Mouse (Mus musculus) left cerebral cortex, adult 18-20 months (tissue): ENCODE data around the gene Myo1b. TPM values are rescaled to one million over a fixed set of nuclear protein-coding genes. Genes with fewer than 3 reads are reported as not detected.

ENCODE experiments used
- DNase-seq, 2 experiments: peaks; one replicate each; pipeline ENCODE4 v3.0.0; 2021 to 2022; ENCODE audit warnings: low spot score in 2 of 2, mixed read lengths in 1 of 2
- long read RNA-seq, 2 experiments: library from polyadenylated mRNA; stranded (forward); transcript quantifications; one replicate each; pipeline ENCODE4 v2.0.0; 2021
- total RNA-seq, 2 experiments: library from RNA; stranded (reverse); gene quantifications; 2 replicates each; pipeline ENCODE4 v1.2.3; 2021

Gene Myo1b
- total RNA-seq, result 10 to 100 TPM; 31.0 to 34.4 TPM
- long read RNA-seq, experiment 1, full-length matches to known transcripts, result 18 of 29 reads
- long read RNA-seq, experiment 1, partial matches to known transcripts, result 3 of 29 reads
- long read RNA-seq, experiment 1, other reads (novel, unspliced or antisense), result 8 of 29 reads
- long read RNA-seq, experiment 2, full-length matches to known transcripts, result 12 of 24 reads
- long read RNA-seq, experiment 2, partial matches to known transcripts, result 7 of 24 reads
- long read RNA-seq, experiment 2, other reads (novel, unspliced or antisense), result 5 of 24 reads

DNA sequence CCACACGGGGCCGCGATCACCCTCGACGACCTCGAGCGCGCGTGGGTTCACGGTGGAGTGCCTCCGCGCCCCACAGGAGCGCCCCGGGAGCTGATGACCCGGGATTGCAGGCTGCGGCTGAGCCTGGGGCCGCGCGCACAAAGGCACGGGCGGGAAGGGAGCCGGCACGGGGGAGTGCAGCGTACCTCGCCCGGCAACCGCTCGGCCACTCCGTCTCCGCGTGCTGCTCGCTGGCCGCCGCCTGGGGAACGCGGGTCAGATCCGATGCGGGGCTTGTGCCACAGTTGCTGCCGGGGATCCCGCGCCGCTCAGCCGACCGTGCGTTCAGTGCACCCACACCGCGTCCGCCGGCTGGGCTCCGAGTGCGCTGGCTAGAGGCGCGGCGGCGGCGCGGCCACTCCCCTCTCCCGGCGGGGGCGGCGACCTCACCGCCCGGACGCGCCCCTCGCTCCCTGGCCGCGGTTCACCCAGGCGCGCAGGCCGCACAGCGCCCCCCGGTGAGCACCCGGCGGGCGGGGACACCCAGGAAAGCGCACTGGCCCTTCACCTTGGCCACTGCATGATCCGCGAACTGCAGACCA, at the start of gene Myo1b:
Gene Myo1b (minus strand): TSS at position 496 of the 581 bp plus-strand sequence.
- peak; percentile 28 to 46 for DNase-seq

DNA sequence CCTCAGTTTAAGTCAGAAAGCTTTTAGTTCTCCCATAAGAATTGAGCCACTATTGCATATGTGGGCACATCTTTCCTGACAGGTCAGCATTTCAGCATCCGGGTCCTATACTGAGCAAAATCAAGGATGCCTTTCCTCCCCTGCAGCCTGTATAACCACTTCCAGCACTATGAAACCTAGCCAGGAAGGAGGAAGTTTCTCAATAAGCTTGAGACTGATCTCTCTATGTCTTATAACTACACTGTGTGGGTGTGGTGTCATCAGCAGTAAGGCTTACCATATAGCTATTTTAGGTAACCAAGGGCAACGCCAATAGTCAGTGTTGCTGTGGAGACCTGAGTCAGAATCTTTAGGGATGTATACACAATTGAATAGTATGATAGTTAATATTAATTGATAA, 48.8 kb upstream of the Myo1b start:
- no peak for DNase-seq

DNA sequence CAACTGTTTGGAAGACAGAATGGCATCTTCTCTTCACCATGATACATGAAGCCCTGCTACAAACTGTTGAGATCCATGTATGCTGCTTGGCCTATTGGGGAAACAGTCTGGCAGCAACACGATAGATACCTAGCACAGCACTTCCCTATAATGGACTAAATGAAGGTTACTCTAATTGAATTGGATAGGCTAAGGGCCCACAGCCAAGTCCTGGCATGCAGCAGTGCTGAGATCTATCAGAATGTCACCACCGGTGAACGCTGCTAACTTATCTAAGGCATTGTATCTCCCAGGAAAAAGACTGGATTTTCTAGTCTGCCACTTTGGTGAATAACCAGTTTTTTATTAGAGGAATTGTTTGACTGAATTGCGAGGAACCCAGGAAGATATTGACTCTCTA, 31.2 kb upstream of the Myo1b start:
- DNase-seq, result no peak

DNA sequence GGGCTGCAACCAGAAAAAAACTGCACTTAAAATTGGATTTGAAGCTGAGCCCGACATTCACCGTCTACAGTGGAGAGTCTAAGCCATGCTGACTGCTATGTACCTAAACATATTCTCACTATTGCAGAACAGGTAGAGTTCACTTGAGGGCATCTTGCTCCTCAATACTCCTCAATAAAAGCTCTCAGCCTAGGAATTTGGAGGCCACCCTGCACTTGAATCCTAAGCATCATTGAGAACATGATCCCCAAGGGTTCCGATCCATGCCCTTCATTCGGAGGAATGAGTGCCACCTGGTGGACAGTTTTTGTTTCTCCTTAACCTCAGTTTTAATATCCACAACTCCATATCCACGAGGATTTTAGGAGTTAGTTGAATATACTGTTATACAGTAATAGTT, 28.9 kb upstream of the Myo1b start:
- DNase-seq, result peak; percentile 22 to 64

DNA sequence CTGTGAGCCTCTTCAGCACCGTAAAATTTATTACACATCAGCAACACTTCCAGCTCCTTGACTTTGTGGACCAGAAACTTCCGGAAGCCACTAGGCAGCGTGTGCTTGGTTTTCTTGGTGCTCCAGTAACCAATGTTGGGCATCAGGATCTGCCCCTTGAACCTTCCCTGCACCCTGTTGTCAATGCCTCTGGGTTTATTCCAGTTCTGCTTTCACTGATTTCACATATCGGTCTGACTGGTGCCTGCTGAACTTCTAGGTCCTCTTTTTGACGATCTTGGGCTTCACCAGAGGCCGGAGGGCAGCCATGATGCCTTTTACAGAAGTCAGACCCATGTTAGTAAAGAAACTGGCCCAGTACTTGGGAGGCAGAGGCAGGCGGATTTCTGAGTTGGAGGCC, 22.5 kb upstream of the Myo1b start:
- no peak for DNase-seq

DNA sequence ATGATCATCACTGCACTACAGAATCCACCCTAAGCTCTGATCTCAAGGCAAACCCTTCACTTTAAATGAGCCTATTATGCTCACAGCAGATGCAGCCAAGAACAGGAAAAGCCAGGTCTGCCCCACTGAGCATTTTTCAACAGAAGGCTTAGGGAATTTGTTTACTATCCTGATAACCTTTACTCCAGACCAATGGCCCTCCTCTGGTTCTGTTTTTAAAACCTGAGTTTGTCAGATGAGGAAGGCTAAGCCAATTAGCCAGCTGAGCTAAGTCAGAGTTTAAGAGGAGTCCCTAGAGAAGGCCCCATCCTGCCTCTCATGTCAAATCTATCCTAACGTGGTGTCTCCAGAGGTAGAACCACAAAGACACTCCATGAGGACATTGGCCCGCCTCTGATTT, 19.1 kb upstream of the Myo1b start:
- no peak for DNase-seq

DNA sequence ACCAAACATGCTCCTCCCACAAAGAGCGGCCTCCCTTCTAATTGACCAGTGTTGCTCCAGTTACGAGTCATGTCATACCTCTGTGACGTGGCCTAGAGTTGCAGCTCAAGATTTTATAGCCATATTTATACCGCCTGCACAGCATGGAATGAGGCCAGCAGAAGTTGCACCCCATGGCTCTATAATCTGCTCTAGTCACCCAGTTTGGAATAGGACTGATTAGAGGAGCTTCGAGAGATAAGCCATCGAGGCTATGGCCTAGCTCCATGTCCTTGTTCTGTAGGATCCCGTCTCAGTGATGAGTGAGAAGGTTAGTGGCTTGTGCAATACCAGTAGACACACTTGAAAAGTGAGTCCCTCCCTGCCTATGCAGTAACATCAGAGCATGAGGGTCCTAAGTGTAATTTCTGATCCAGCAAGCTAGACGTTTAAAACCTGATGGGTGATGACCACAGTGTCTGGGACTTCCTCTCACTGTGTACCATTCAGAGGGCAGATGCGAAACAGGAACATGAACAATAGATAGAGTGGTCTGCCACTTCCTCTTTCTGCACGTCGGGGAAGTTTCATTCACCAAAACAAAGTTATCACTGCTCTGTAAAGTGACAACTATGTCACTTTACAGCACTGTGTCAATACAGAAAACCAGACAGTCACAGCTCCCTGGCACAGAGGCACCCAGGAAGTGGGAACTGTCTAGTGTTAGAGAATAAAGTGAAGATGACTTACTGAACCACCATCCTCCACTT, 18.5 kb upstream of the Myo1b start:
- DNase-seq, result no peak

DNA sequence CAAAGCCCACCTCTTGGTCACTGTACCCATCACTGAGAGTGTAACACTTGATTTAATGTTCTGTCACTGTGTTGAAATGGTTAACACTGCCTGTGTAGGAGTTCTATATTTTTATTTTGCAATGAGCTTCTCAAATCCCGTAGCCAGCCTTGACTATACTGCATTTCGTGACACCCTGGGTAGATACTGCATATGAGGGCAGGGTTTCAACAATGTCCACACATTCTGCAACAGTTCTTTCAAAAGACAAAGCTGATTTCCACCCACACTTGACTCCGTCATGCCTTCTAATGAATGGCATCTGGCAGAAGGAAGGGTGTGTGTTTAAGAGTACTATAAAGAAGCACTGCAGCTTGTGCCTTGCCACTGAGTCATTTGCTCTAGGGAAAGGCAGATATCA, 17.0 kb upstream of the Myo1b start:
- no peak for DNase-seq

DNA sequence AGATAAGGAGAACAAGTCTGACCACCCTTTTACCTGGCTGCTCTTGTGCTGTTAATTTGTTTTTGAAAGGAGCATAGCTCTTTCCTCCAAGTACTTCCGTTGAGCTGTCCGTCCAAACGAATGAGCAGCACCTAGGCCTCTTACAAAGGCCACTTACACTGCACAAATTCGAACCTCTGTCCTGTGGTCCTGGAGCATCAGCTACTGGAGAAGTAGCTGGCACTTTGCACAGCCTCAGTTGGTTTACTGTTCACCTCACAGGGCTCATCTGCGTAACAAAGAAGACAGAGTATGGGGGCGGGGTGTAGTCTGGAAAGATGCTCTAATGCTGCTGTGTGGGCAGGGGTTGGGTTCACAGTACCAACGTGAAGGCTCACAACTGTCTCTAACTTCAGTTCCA, 15.7 kb upstream of the Myo1b start:
- DNase-seq, result no peak

DNA sequence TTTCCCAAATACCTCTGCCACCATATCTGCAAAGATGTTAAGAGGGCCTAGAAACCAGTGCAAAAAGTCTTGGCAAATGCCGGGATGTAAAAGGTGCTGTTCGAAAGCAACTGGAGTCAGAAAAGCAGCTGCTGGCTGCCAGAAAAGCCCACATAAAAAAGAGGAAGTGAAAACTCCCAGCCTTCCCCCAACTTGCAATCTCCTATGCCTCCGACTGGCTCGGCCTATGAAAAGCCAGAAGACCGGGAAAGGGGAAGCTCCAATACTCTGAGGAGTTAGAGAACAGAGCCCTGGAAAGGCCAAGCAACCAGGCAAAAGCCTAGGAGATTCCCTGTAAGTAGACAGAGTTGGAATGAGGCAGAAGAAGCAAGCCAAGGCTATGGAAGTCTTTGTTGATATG, 14.7 kb upstream of the Myo1b start:
- no peak for DNase-seq

DNA sequence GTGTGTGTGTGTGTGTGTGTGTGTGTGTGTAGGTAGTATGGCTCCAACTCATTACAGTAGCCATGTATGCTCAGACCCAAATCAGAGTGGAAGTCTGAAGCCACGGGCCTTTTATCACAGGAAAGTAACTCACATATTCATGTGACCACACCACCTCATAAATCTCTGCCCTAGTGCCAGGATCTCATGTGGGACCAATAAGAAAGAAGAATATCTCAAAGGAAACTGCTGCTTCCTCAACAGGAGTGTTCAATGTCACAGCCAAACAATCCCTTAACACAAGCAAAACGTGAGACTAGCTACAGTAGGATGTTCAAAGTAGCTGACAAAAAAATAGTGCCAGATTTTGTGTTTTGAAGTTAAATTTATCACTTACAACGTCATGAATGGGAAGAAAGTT, 13.7 kb upstream of the Myo1b start:
- no peak for DNase-seq

DNA sequence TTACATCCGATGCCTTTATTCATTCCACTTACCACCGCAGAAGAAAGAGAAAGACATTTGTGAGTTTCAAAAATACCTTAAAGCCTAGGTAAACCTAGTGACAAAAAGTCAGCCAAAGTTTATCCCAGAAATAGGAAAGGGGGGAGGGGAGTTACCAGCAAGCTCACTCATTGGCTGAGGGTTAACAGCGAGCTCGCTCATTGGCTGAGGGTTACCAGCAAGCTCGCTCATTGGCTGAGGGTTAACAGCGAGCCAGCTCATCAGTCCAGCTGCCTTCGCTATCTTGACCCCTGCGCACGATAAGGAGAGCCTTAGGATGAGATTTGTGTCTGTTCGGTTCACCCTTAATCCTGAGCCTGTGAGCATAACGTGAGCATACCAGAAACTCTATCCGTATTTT, 6.9 kb upstream of the Myo1b start:
- no peak for DNase-seq

DNA sequence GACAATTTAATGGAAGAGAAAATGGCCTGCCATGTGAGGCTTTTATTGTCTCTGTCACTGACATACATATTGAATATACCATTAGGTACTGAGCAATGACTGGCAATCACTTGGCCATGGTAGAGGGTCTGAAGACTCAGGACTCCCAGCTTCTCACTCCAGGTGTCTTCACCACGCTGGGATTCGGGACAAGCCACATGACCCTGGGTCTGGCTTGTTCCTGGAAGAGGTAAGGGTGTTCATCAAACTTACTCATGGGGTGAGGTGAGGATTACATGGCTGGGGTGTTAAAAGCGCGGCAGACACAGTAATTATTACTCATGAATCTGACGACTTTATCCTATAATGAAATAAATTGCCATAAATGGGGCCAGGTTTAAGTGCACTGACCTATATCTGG, 405 bp upstream of the Myo1b start:
- no peak for DNase-seq

DNA sequence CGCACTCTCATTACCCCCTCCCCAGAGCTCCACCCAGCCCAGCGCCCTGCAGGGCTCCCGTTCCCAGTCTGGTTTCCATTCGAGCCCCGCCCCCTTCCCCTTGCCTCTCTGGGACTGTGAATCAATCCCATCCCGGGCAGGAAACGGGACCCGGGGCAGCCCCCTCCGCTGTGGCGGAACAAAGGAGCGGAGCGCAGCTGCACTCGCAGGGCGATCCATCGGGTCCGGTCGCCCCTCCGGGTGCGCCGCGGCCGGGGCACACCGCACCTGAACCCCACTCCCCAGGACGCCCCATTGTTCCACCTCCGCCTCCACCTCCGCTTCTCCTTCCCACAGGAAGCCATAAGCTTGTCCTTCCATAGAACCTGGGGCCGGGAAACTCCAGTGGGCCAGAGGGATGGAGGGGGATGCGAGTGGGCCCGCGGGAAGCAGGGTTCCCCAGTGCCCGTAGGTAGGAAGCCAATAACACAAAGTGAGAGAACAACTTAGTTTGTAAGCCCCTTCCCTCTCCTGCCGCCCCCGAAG, 758 bp downstream of the Myo1b start:
- DNase-seq, result peak; percentile 23 to 31

DNA sequence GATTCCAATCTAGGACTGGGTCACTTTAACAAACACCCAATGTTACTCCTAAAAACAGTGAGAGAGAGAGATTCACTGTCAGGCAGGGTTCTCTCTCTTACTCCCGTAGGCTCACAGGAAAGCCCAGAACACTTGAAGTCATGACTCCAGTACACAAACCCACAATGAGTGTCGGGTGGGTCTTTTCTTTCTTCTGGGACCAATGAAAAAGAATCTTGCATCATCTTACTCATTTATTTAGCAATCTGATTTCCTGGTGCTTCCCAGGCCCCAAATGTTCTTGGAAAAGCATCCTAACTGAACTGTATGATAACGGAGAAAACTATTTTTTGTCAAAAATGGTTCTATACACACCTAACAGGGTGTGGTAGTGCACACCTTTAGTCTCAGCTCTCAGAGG, 1.8 kb downstream of the Myo1b start:
- no peak for DNase-seq

DNA sequence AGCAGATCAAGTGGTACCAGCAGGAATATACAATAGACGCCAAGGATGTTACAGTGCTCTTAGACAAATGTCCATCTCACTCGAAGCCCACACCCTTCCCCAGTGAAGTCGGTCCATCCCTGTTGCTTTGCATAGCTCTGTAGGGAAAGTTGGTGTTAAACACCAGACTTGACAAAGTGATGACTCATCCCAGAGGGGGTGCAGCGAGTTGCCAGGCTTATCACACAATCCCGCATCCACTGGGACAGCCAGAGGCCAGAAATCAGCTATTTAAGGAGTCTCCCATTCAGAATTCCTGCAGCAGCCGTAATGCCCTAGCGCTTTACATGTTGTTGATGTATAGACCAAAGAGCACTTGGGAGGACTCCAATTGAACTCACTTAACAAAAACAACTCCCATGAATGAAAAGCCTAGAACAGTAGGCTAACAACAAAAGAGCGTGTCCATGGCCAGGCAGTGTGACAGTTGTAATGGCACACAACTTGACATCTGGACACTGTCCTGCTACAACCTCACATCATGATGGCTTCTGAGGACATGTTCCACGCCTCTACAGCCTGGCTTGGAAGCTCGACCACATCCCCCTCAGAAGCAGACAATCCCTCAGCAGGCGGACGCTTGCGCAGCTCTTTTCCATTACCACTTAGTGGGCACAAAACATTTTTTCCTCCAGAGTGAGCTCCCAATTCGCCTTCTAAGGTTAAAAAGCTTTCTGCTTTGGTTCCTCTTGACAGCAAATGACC, 2.6 kb downstream of the Myo1b start:
- peak; percentile 22 to 30 for DNase-seq

DNA sequence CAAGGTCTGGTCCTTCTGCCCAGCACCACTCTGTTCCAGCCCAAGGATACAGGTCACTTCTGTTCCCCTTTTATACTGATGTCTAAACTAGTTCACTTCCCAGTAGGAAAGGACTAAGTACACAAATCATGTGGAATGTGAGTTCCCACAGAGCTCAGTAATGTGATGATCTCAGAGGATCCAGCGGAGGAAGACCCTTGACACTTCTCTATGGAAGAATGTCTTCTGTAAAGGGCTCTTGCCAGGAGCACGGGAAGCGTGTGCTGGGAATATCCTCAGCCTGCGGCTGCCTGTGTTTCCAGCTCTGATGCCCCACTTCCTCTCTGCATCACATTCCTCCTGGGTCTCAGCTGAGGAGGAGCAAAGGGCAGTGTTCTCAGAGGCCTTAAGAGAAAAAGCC, 4.5 kb downstream of the Myo1b start:
- no peak for DNase-seq

DNA sequence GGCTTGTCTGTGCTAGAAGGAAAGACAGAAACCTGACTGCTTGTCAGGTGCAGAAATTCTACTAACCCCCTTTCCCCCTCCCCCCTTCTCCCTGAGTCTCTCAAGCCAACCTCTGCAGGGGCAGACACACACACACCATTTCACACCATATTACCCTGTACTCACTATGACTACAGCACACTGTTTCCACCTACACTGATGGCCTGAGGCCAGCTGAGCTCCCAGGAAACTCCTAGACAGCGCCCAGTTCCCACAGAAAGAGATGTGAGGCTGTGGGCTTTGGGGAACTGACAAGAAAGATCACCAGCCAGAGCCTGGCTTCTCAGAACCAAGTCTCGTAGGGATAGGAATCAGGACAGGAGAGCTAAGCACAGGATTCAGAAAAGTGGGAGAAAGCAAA, 6.7 kb downstream of the Myo1b start:
- DNase-seq, result peak; percentile 39 to 57

DNA sequence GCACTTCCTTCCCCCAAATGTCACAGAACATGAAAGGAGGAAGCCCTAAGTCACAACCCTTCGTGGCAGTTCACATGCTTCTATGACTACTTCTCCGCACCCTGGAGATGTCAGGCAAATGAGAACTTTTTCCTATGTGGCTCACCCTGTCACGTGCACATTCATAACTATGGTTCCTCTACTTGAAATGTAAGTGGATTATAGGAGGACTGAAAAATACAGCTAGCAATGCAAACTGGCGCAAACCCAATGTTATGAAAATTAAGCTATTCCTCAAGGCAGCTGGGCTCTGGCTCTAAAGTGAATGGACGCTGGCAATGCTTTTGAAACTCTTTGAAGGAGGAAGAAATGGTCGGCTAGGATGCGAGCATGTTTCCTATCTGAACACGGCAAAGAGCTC, 8.1 kb downstream of the Myo1b start:
- no peak for DNase-seq

DNA sequence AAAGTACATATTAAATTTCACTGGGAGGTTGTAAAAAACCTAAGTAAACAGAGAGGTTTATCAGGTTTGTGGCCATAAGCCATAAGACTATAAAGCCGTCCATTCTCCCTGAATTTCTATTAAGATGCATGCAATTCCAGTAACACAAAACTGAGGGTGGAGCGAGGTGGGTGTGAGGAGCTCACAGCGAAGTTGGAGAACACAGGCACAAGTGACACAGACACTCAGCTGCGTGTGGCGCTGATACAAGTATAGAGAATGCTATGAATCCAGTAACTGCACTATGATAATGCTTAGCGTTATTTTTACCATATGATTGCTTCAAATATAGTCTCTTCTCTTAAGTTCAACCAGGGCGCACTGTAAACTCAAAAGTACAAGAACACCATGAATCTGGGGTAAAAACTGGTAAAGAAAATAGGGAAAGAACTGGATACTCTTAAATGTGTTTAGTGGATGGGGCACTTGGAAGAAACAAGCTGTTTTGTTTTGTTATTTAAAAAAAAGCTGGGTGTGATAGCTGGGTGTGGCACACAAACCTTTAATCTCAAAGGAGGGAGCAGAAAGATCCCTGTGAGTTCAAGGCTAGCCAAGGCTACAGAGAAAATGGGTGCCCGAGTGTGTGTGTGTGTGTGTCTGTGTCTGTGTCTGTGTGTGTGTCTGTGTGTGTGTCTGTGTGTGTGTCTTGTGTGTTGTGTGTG, 9.5 kb downstream of the Myo1b start:
- peak in 1 of 2 experiments; percentile 38 for DNase-seq

DNA sequence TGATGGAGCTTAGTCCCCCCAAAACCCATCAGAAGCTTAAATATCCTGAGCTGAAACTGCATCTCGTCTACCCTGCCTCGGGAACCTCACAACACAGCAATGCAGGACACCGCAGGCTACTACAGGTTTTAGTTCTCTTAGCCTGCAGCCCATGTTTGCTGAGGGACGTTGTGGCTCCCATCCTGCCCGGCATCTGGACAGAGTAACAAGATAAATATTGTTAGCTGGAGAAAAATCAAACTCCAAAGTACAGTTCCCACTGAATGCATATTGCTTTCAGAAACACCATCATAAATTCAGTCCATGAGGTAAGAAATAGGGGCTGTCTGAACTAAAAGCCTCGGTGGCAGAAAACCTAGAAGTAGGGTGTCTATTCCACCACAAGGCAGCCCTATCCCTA, 10.8 kb downstream of the Myo1b start:
- no peak for DNase-seq
